ENCODE assay signal across 7 mouse cellular contexts in the genomic region with DNA sequence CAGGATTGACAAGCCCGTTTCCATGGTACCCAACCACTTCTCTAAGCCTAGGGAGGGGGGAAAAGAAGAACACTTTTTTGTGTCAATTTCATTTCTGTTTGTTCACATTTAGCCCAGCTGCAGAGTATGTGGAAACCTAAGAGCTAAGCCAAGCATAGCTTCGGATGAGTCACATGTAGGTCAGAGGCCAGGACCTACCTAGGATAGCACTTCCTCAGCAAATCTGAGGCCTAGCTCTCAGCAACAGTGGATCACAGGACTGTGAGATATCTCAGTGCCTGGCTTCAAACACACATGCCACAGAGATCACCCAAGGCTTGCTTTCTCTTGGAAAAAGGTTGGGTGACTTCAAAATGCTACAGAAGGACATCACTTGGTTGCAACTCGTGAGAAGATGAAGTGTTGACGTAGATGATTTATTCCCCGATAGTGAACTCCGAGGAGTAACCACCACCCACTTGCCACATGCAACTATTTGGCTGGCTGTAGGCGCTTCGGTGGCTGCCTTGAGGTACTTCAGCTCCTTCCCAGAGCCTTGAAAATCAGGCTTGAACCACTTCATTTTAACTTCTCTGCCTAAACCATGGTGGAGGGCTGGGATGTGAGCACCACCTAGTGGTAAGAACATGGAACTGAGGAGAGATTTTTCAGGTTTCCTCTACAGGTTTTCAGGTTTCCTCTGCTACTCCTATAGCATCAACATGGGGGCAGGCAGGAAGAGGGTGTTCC.
DNase-seq lines count a peak whose midpoint lies in the region; ATAC-seq and TF ChIP-seq lines count a peak whose summit lies in the region.

No protein-coding gene starts in this region.

- H3K27ac ChIP-seq in embryonic facial prominence, embryonic 10.5 days (replicated peaks), result no peak overlapping the region
- H3K27ac ChIP-seq in layer of hippocampus, adult 2 months, result peak overlapping the region; percentile 49
- H3K27ac ChIP-seq in lung, postnatal 0 days (ENCODE audit: low read length), result no peak overlapping the region

- H3K27me3 ChIP-seq in G1E (ENCODE audit: insufficient read depth, low read length), result no peaks in the 10 kb centered on the region
- H3K27me3 ChIP-seq in embryonic facial prominence, embryonic 10.5 days (replicated peaks; ENCODE audit: low read depth, poor library complexity, severe bottlenecking), result no peaks in the 10 kb centered on the region
- no peaks in the 10 kb centered on the region for H3K27me3 ChIP-seq in lung, postnatal 0 days (replicated peaks; ENCODE audit: insufficient read depth, low read length)

- ATAC-seq in G1E (ENCODE audit: extremely low read depth, insufficient number of reproducible peaks, low FRiP score, poor library complexity, severe bottlenecking), result no peak; the same call in 1 of the 2 replicates
- ATAC-seq in lung, postnatal 0 days, result peak; percentile 90

- 0 out of 2 replicates have a peak, but pooled peaks have one; percentile 25 for TF ChIP-seq CTCF in G1E (IDR thresholded peaks at IDR 0.05; ENCODE audit: low read depth, low read length)
- peak; percentile 96 for TF ChIP-seq CTCF in layer of hippocampus, adult 2 months (conservative IDR thresholded peaks at IDR 0.05)
- peak; percentile 95 for TF ChIP-seq CTCF in lung, postnatal 0 days (IDR thresholded peaks at IDR 0.05)

- WGBS in embryonic facial prominence, embryonic 10.5 days, result 73% methylated on average over 8 of the region's 8 CpGs
- WGBS in lung, postnatal 0 days, result 48% methylated on average over 8 of the region's 8 CpGs

- H3K36me3 ChIP-seq in G1E (replicated peaks), result no peaks in the 10 kb centered on the region
- no peaks in the 10 kb centered on the region for H3K36me3 ChIP-seq in embryonic facial prominence, embryonic 10.5 days (replicated peaks)
- H3K36me3 ChIP-seq in lung, postnatal 0 days (ENCODE audit: insufficient read depth, low read length), result no peaks in the 10 kb centered on the region

- H3K4me2 ChIP-seq in lung, postnatal 0 days (replicated peaks; ENCODE audit: low read depth, low read length), result no peak overlapping the region

- no peak for DNase-seq in G1E (ENCODE audit: low spot score)
- peak; percentile 73 for DNase-seq in adrenal gland, postnatal 14 days
- peak; percentile 63 for DNase-seq in embryonic facial prominence, embryonic 10.5 days (ENCODE audit: low spot score)
- peak; percentile 66 for DNase-seq in heart, postnatal 4 days
- peak; percentile 70 to 77 for DNase-seq in layer of hippocampus, adult 2 months (ENCODE audit: low spot score in 2 of 2)
- peak; percentile 85 for DNase-seq in lung, postnatal 0 days (ENCODE audit: low spot score)
- DNase-seq in right cerebral cortex, adult 18-20 months, result peak; percentile 73

- no peak overlapping the region for H3K4me3 ChIP-seq in G1E (ENCODE audit: low read depth, low read length)
- no peak overlapping the region for H3K4me3 ChIP-seq in embryonic facial prominence, embryonic 10.5 days
- no peak overlapping the region for H3K4me3 ChIP-seq in layer of hippocampus, adult 2 months
- no peak overlapping the region for H3K4me3 ChIP-seq in lung, postnatal 0 days (ENCODE audit: low read depth, low read length)

- peaks cover 44% of the 10 kb centered on the region for H3K9me3 ChIP-seq in G1E (replicated peaks)
- no peaks in the 10 kb centered on the region for H3K9me3 ChIP-seq in embryonic facial prominence, embryonic 10.5 days
- no peaks in the 10 kb centered on the region for H3K9me3 ChIP-seq in lung, postnatal 0 days (ENCODE audit: low read length)

- H3K9ac ChIP-seq in lung, postnatal 0 days (replicated peaks; ENCODE audit: low read depth), result no peak overlapping the region

- H3K4me1 ChIP-seq in G1E (ENCODE audit: insufficient read depth, low read depth, low read length), result no peaks in the 10 kb centered on the region
- peaks cover 15% of the 10 kb centered on the region for H3K4me1 ChIP-seq in embryonic facial prominence, embryonic 10.5 days
- H3K4me1 ChIP-seq in lung, postnatal 0 days (ENCODE audit: insufficient read depth, low read depth, low read length), result no peaks in the 10 kb centered on the region

- TF ChIP-seq EP300 in lung, postnatal 0 days (IDR thresholded peaks at IDR 0.05), result no peak

Comparison
In these comparisons a context has a peak if more than half of its experiments do, and no peak if none do; other contexts are left out.
1. CTCF ChIP-seq: peak in every context shown above with its lines; median percentile 96 in layer of hippocampus, adult 2 months; 95 in lung, postnatal 0 days; 25 in G1E.